Mouse (Mus musculus): ENCODE results near the gene Itgae. TPM values are rescaled to one million over a fixed set of nuclear protein-coding genes. Genes with fewer than 3 reads are reported as not detected.

Gene Itgae
- polyA plus RNA-seq, 1 experiment: not detected

- no peak overlapping the region for H3K27ac ChIP-seq (ENCODE audit: insufficient read depth, low read depth, low read length)
- no peaks in the 10 kb centered on the region; the same call in 1 of the 2 replicates for H3K4me1 ChIP-seq (ENCODE audit: control insufficient read depth, insufficient read depth, low read length)
- TF ChIP-seq CTCF (IDR thresholded peaks at IDR 0.05; ENCODE audit: insufficient read depth, low read depth, low read length) (no peak), POLR2A (IDR thresholded peaks at IDR 0.05; ENCODE audit: insufficient read depth, low read depth, low read length) (no peak)
- no peak overlapping the region for H3K4me3 ChIP-seq (ENCODE audit: insufficient read depth, low read depth, low read length)
- WGBS: 40% methylated on average over 7 of the region's 7 CpGs
Measured at GRCm38 (mm10) chr11:73085391-73085790, 5.0 kb upstream of the Itgae start.

DNA sequence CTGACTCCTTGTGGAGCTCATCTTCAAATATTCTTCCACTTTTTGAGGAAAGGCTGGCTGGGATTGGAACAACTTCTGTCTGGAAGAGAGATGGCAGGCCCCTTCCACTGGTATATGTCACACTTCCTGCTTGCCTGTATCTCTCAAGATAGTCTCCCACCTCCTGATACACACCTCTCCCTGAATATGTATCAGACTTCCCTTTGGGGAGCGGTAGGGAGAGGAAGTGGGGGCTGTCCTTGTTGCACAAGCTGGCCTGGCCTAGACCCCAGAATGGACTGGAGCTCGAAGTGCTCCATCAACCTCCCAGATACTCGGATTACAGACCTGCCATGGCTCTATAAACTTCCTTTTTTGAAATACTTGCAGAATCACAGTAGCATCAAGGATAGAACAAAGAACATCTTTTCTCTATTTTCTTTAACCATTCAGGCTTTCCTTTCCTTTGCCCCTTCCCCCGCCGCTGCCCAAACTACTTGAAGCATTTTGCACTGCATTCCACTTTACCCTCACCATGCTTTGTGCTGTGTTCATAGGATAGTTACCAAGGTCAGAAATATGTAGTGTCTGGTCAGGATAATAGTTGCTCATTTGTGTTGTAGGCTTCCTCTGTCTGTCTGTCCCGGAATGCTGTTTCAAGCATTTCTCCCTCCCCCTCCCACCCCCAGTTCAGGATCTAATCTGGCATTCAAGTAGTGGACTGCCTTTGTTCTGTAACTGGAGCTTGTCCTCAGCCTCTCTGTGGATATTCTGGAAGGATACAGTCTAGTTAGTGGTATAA is 2.5 kb upstream of the Itgae start:
- no peak for TF ChIP-seq CTCF (IDR thresholded peaks at IDR 0.05; ENCODE audit: insufficient read depth, low read depth, low read length)
- no peak for TF ChIP-seq POLR2A (IDR thresholded peaks at IDR 0.05; ENCODE audit: insufficient read depth, low read depth, low read length)
- WGBS: 38% methylated on average over 6 of the region's 6 CpGs
- Histone ChIP-seq H3K4me1 (ENCODE audit: control insufficient read depth, insufficient read depth, low read length) (no peaks in the 10 kb centered on the region; the same call in 1 of the 2 replicates), H3K27ac (ENCODE audit: insufficient read depth, low read depth, low read length) (no peak overlapping the region), H3K4me3 (ENCODE audit: insufficient read depth, low read depth, low read length) (no peak overlapping the region)

DNA sequence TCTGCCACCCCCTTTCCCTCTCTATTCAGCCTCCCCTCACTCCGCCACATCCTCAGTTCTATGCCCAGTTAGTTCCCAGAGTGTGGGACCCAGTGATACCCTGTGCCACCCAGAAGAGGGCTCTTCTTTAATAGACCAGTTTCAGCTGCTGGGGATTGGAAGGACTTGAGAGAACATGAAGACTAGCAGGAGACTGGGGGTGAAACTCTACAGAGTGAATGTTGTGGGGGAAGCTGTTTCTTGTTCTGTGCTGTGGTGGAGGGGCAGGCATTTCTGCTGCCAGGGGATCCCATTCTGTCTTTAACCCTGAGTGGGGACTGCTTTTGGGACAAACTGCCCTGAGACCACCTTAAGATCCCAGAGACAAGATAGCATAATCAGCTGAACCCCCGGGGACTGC is 443 bp downstream of the Itgae start:
- Histone ChIP-seq H3K27ac (ENCODE audit: insufficient read depth, low read depth, low read length) (no peak overlapping the region), H3K4me3 (ENCODE audit: insufficient read depth, low read depth, low read length) (no peak overlapping the region), H3K4me1 (ENCODE audit: control insufficient read depth, insufficient read depth, low read length) (no peaks in the 10 kb centered on the region)
- TF ChIP-seq CTCF (IDR thresholded peaks at IDR 0.05; ENCODE audit: insufficient read depth, low read depth, low read length) (no peak), POLR2A (IDR thresholded peaks at IDR 0.05; ENCODE audit: insufficient read depth, low read depth, low read length) (no peak)
- 88% methylated on average over 2 of the region's 2 CpGs for WGBS

DNA sequence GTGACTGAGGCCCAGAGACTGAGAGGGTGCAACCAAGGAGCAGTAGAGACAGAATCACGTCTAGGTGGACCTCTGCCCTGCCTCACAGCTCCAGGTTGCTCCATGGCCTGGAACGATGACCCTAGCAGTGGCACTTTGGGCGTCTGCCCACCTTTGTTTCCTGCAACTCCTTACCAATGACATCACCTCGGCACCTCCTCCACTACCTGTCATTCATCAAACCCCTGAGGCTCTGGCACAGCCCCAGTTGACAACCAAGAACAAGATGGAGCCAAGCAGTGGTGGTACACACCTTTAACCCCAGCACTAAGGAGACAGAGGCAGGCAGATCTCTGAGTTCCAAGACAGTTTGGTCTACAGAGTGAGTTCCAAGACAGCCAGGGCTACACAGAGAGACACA is 1.7 kb downstream of the Itgae start:
- TF ChIP-seq POLR2A (IDR thresholded peaks at IDR 0.05; ENCODE audit: insufficient read depth, low read depth, low read length) (no peak), CTCF (IDR thresholded peaks at IDR 0.05; ENCODE audit: insufficient read depth, low read depth, low read length) (no peak)
- 85% methylated on average over 4 of the region's 4 CpGs for WGBS
- Histone ChIP-seq H3K4me3 (ENCODE audit: insufficient read depth, low read depth, low read length) (no peak overlapping the region), H3K4me1 (ENCODE audit: control insufficient read depth, insufficient read depth, low read length) (no peaks in the 10 kb centered on the region), H3K27ac (ENCODE audit: insufficient read depth, low read depth, low read length) (no peak overlapping the region)

DNA sequence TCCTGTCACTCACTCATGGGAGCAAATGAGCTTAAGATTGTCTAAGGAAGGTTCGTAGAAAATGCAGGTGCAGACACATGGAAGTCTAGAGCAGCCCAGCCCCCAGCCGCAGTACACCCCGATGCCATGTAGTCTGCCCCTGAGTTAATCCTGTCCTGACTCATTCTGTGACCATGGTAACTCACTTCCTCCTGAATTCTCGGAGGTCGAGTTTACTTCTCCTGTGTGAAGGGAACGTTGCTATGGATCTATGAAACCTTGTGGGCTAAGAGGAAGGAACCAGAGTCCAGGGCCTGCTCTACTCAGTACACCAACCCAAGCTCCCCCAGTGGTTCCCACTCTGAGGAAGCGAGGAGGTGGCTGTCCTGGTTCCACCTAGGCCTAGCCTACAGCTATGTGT is 2.5 kb downstream of the Itgae start:
- 71% methylated on average over 7 of the region's 7 CpGs for WGBS
- TF ChIP-seq POLR2A (IDR thresholded peaks at IDR 0.05; ENCODE audit: insufficient read depth, low read depth, low read length): no peak
- TF ChIP-seq CTCF (IDR thresholded peaks at IDR 0.05; ENCODE audit: insufficient read depth, low read depth, low read length): no peak

DNA sequence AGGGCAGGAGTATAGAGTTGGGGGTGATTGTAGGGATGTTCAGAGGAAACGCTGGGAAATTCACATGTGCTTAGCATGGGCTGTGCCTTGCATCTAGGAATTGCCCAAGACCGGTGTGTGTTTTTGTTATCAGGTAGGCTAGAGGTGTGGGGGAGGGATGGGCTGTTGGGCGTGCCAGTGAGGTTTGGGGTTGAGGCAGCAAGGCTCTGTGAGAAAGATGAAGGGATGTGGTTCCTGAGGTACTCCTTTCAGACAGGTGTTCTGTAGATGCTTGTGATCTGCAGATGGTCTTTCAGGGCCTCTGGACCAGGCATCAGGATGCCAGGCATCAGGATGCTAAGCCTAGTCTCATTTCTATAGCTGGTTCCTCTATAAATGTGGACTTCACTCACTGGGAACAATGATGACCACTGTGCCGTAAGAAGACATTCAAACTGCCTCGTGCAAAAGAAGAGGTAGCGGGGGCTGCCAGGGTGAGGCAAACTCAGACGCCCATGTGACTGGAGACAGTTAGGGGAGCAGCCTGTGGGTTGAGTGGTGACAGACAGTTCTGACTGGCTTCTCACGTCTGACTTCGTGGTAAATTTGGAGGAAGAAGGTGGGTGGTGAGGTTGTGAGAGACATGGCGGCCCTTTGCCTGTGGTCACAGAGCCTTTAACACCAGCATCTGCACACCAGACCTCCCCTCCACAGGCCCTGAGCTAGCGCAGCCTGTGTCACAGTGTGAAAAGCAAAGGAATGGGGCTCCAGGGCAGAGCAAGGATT is 4.0 kb downstream of the Itgae start:
- Histone ChIP-seq H3K4me1 (ENCODE audit: control insufficient read depth, insufficient read depth, low read length) (no peaks in the 10 kb centered on the region), H3K4me3 (ENCODE audit: insufficient read depth, low read depth, low read length) (no peak overlapping the region), H3K27ac (ENCODE audit: insufficient read depth, low read depth, low read length) (no peak overlapping the region)
- TF ChIP-seq CTCF (IDR thresholded peaks at IDR 0.05; ENCODE audit: insufficient read depth, low read depth, low read length) (no peak), POLR2A (IDR thresholded peaks at IDR 0.05; ENCODE audit: insufficient read depth, low read depth, low read length) (no peak)
- 86% methylated on average over 11 of the region's 11 CpGs for WGBS

More for the DNA sequence above, 2.5 kb downstream of the Itgae start:
- H3K4me3 ChIP-seq (ENCODE audit: insufficient read depth, low read depth, low read length): no peak overlapping the region
- H3K27ac ChIP-seq (ENCODE audit: insufficient read depth, low read depth, low read length): no peak overlapping the region
- H3K4me1 ChIP-seq (ENCODE audit: control insufficient read depth, insufficient read depth, low read length): no peaks in the 10 kb centered on the region

DNA sequence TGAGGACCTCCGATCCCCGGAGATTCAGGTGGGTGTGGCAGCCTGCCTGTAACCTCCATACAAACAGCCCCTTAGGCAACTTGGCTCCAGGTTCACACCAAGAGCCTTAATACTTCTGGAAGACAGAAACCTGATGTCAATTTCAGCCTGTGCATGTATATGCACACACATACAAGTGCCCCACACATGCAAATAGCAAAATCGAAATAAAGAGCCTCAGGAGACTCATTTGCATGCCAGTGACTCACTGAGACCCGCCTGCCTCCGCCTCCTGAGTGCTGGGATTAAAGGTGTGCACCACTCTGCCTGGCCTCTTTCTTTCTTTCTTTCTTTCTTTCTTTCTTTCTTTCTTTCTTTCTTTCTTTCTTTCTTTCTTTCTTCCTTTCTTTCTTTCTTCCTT is 8.5 kb downstream of the Itgae start:
- TF ChIP-seq POLR2A (IDR thresholded peaks at IDR 0.05; ENCODE audit: insufficient read depth, low read depth, low read length) (no peak), CTCF (IDR thresholded peaks at IDR 0.05; ENCODE audit: insufficient read depth, low read depth, low read length) (no peak)
- Histone ChIP-seq H3K4me3 (ENCODE audit: insufficient read depth, low read depth, low read length) (no peak overlapping the region), H3K4me1 (ENCODE audit: control insufficient read depth, insufficient read depth, low read length) (no peaks in the 10 kb centered on the region), H3K27ac (ENCODE audit: insufficient read depth, low read depth, low read length) (no peak overlapping the region)
- WGBS: 57% methylated on average over 5 of the region's 5 CpGs

- WGBS: 53% methylated on average over 14 of the region's 14 CpGs
- H3K27ac ChIP-seq (ENCODE audit: insufficient read depth, low read depth, low read length): no peak overlapping the region
Measured at GRCm38 (mm10) chr11:73099976-73100750, 9.8 kb downstream of the Itgae start.

More at GRCm38 (mm10) chr11:73099976-73100750, 9.8 kb downstream of the Itgae start:
- H3K4me3 ChIP-seq (ENCODE audit: insufficient read depth, low read depth, low read length): no peak overlapping the region
- no peak for TF ChIP-seq POLR2A (IDR thresholded peaks at IDR 0.05; ENCODE audit: insufficient read depth, low read depth, low read length)
- no peak for TF ChIP-seq CTCF (IDR thresholded peaks at IDR 0.05; ENCODE audit: insufficient read depth, low read depth, low read length)
- H3K4me1 ChIP-seq (ENCODE audit: control insufficient read depth, insufficient read depth, low read length): no peaks in the 10 kb centered on the region
